Mouse (Mus musculus) kidney, postnatal 0 days (tissue): Measurements from ENCODE around the gene Lexm. TPM values are rescaled to one million over a fixed set of nuclear protein-coding genes. Genes with fewer than 3 reads are reported as not detected.
A peak's percentile ranks its signal among the peaks of the same experiment; 100 is the strongest.

Experiments used
- ATAC-seq: fragments of 200-750 bp; cut with Nextera tagmentation; replicated peaks from 2 replicates; pipeline ENCODE4 v1.8.0; 2017; ENCODE audit warnings: low read depth, moderate number of reproducible peaks, moderate TSS enrichment, moderate library complexity; ENCODE audit not compliant: low FRiP score
- DNase-seq: peaks from one replicate; pipeline ENCODE4 v3.0.0-alpha.2; 2016; ENCODE audit warnings: low spot score
- H3K27ac ChIP-seq: fragments of 300-500 bp; sonication (generic); 2 replicates; pipeline ENCODE4 v1.5.1; 2014; ENCODE audit warnings: mild to moderate bottlenecking
- H3K27me3 ChIP-seq: fragments of 300-500 bp; sonication (generic); 2 replicates; pipeline ENCODE4 v1.6.1; 2014; ENCODE audit warnings: low read length, mixed read lengths; ENCODE audit not compliant: insufficient read depth
- H3K36me3 ChIP-seq: fragments of 300-500 bp; sonication (generic); 2 replicates; pipeline ENCODE4 v1.6.1; 2014; ENCODE audit warnings: low read length, mixed read lengths; ENCODE audit not compliant: insufficient read depth
- H3K4me1 ChIP-seq: fragments of 300-500 bp; sonication (generic); replicated peaks from 2 replicates; pipeline ENCODE4 v1.6.1; 2014; ENCODE audit warnings: antibody characterized with exemption, low read length, mixed read lengths; ENCODE audit not compliant: insufficient read depth
- H3K4me2 ChIP-seq: fragments of 300-500 bp; sonication (generic); 2 replicates; pipeline ENCODE4 v1.6.1; 2014; ENCODE audit warnings: mild to moderate bottlenecking, low read length, moderate library complexity, mixed read lengths
- H3K4me3 ChIP-seq: fragments of 300-500 bp; sonication (generic); replicated peaks from 2 replicates; pipeline ENCODE4 v1.5.1; 2014; ENCODE audit warnings: low read depth, low read length
- H3K9ac ChIP-seq: fragments of 300-500 bp; sonication (generic); 2 replicates; pipeline ENCODE4 v1.6.1; 2014; ENCODE audit warnings: low read depth, low read length
- H3K9me3 ChIP-seq: fragments of 300-500 bp; sonication (generic); replicated peaks from 2 replicates; pipeline ENCODE4 v1.6.1; 2016; ENCODE audit warnings: low read length, inconsistent platforms, mixed read lengths
- CTCF ChIP-seq: IDR thresholded peaks from 2 replicates; pipeline ENCODE4 v1.5.1; 2016; ENCODE audit warnings: antibody characterized with exemption, low read depth, mild to moderate bottlenecking, moderate library complexity
- WGBS: fragments of 180-500 bp; shearing (Covaris S2); extraction: QIAGEN DNeasy Blood & Tissue Kit; methylation state at CpG from one replicate; pipeline ENCODE4 v1.1.7; 2014; 5-methylcytosine and 5-hydroxymethylcytosine counted together
- polyA plus RNA-seq: library from polyadenylated mRNA; unstranded; fragments of >200 nt; fragmentation: Nextera tagmentation; extraction: Ambion mirVana; gene quantifications from 2 replicates; pipeline ENCODE4 v1.2.1, GENCODE M21; 2015

Gene Lexm
- polyA plus RNA-seq, 1 experiment from 2014 or later, result not detected

GRCm38 (mm10) chr4:106546896-106547295 lies 70.1 kb downstream of the Lexm start:
- Histone ChIP-seq H3K9me3 (no peaks in the 10 kb centered on the region), H3K27me3 (no peaks in the 10 kb centered on the region), H3K9ac (no peak overlapping the region), H3K36me3 (no peaks in the 10 kb centered on the region), H3K4me2 (no peak overlapping the region), H3K4me3 (no peak overlapping the region), H3K4me1 (no peaks in the 10 kb centered on the region), H3K27ac (no peak overlapping the region)
- DNase-seq, result no peak
- WGBS, result 83% methylated on average over 1 of the region's 1 CpGs
- no peak for TF ChIP-seq CTCF
- ATAC-seq, result no peak

GRCm38 (mm10) chr4:106545817-106546373 lies 71.1 kb downstream of the Lexm start:
- Histone ChIP-seq H3K4me1 (no peaks in the 10 kb centered on the region), H3K9me3 (no peaks in the 10 kb centered on the region), H3K36me3 (no peaks in the 10 kb centered on the region), H3K4me3 (no peak overlapping the region), H3K9ac (no peak overlapping the region), H3K27ac (no peak overlapping the region), H3K4me2 (no peak overlapping the region), H3K27me3 (no peaks in the 10 kb centered on the region)
- peak; percentile 29 for DNase-seq
- 49% methylated on average over 8 of the region's 8 CpGs for WGBS
- ATAC-seq, result no peak
- TF ChIP-seq CTCF, result no peak

GRCm38 (mm10) chr4:106542211-106542610 lies 74.8 kb downstream of the Lexm start:
- Histone ChIP-seq H3K4me2 (no peak overlapping the region), H3K27me3 (no peaks in the 10 kb centered on the region), H3K4me3 (no peak overlapping the region), H3K4me1 (no peaks in the 10 kb centered on the region), H3K27ac (no peak overlapping the region), H3K36me3 (no peaks in the 10 kb centered on the region), H3K9ac (no peak overlapping the region), H3K9me3 (no peaks in the 10 kb centered on the region)
- TF ChIP-seq CTCF, result no peak
- ATAC-seq, result no peak
- no peak for DNase-seq
- 60% methylated on average over 2 of the region's 2 CpGs for WGBS

GRCm38 (mm10) chr4:106541491-106541890 lies 75.5 kb downstream of the Lexm start:
- Histone ChIP-seq H3K4me3 (no peak overlapping the region), H3K9ac (no peak overlapping the region), H3K4me1 (no peaks in the 10 kb centered on the region), H3K36me3 (no peaks in the 10 kb centered on the region), H3K9me3 (no peaks in the 10 kb centered on the region), H3K4me2 (no peak overlapping the region), H3K27ac (no peak overlapping the region), H3K27me3 (no peaks in the 10 kb centered on the region)
- DNase-seq (no peak), ATAC-seq (no peak)
- no peak for TF ChIP-seq CTCF
- 26% methylated on average over 3 of the region's 3 CpGs for WGBS

Other genes with a start within 250 kb of the Lexm start
- 5.6 and 6.7 TPM in 2 replicates for gene Pcsk9, start 152.9 kb downstream of the Lexm start, polyA plus RNA-seq
- gene Bsnd, start 125.0 kb downstream of the Lexm start, polyA plus RNA-seq, result 40.1 and 40.6 TPM in 2 replicates
- 6.3 and 6.5 TPM in 2 replicates for gene Dhcr24, start 56.2 kb downstream of the Lexm start, polyA plus RNA-seq
- 5.0 and 5.9 TPM in 2 replicates for gene Ttc22, start 5.2 kb upstream of the Lexm start, polyA plus RNA-seq
- gene Pars2, start 33.8 kb upstream of the Lexm start, polyA plus RNA-seq, result 11.8 and 12.8 TPM in 2 replicates
- 63.7 and 64.0 TPM in 2 replicates for gene Ttc4, start 61.7 kb upstream of the Lexm start, polyA plus RNA-seq
- gene Mroh7, start 113.7 kb upstream of the Lexm start, polyA plus RNA-seq, result 0.58 and 0.91 TPM in 2 replicates
- gene Fam151a, start 116.6 kb upstream of the Lexm start, polyA plus RNA-seq, result 8.8 and 11.4 TPM in 2 replicates
- 1.7 and 1.9 TPM in 2 replicates for gene Acot11, start 187.8 kb upstream of the Lexm start, polyA plus RNA-seq